Mouse (Mus musculus) lung, postnatal 0 days (tissue): Measurements from ENCODE around the gene Ptprg. TPM values are rescaled to one million over a fixed set of nuclear protein-coding genes. Genes with fewer than 3 reads are reported as not detected.

ENCODE experiments used
- ATAC-seq: fragments of 200-750 bp; cut with Nextera tagmentation; 2 replicates; pipeline ENCODE4 v1.8.0; 2017; ENCODE audit warnings: moderate library complexity
- DNase-seq: peaks from one replicate; pipeline ENCODE4 v3.0.0-alpha.2; 2016; ENCODE audit warnings: low spot score
- H3K27ac ChIP-seq: fragments of 300-500 bp; sonication (generic); 2 replicates; pipeline ENCODE4 v1.5.1; 2014; ENCODE audit warnings: antibody characterized with exemption, mild to moderate bottlenecking, low read length, mixed read lengths
- H3K27me3 ChIP-seq: fragments of 300-500 bp; sonication (generic); replicated peaks from 2 replicates; pipeline ENCODE4 v1.6.1; 2014; ENCODE audit warnings: low read length, mixed read lengths; ENCODE audit not compliant: insufficient read depth
- H3K36me3 ChIP-seq: fragments of 300-500 bp; sonication (generic); 2 replicates; pipeline ENCODE4 v1.6.1; 2014; ENCODE audit warnings: low read length, mixed read lengths; ENCODE audit not compliant: insufficient read depth
- H3K4me1 ChIP-seq: fragments of 300-500 bp; sonication (generic); 2 replicates; pipeline ENCODE4 v1.6.1; 2014; ENCODE audit warnings: antibody characterized with exemption, low read depth, low read length, mixed read lengths; ENCODE audit not compliant: insufficient read depth
- H3K4me2 ChIP-seq: fragments of 300-500 bp; sonication (generic); replicated peaks from 2 replicates; pipeline ENCODE4 v1.6.1; 2014; ENCODE audit warnings: low read depth, mild to moderate bottlenecking, low read length, moderate library complexity, mixed read lengths
- H3K4me3 ChIP-seq: fragments of 300-500 bp; sonication (generic); 2 replicates; pipeline ENCODE4 v1.5.1; 2014; ENCODE audit warnings: low read depth, low read length
- H3K9ac ChIP-seq: fragments of 300-500 bp; sonication (generic); replicated peaks from 2 replicates; pipeline ENCODE4 v1.6.1; 2014; ENCODE audit warnings: low read depth, mild to moderate bottlenecking
- H3K9me3 ChIP-seq: fragments of 300-500 bp; sonication (generic); 2 replicates; pipeline ENCODE4 v1.6.1; 2016; ENCODE audit warnings: low read length, mixed read lengths
- CTCF ChIP-seq: IDR thresholded peaks from 2 replicates; pipeline ENCODE4 v1.5.1; 2016; ENCODE audit warnings: antibody characterized with exemption, mild to moderate bottlenecking
- EP300 ChIP-seq: IDR thresholded peaks from 2 replicates; pipeline ENCODE4 v1.6.1; 2016; ENCODE audit warnings: antibody characterized with exemption, mild to moderate bottlenecking, control low read depth
- WGBS: fragments of 180-500 bp; shearing (Covaris S2); extraction: QIAGEN DNeasy Blood & Tissue Kit; methylation state at CpG from one replicate; pipeline ENCODE4 v1.1.7; 2014; 5-methylcytosine and 5-hydroxymethylcytosine counted together
- polyA plus RNA-seq: library from polyadenylated mRNA; unstranded; fragments of >200 nt; fragmentation: Nextera tagmentation; extraction: Ambion mirVana; gene quantifications from 2 replicates; pipeline ENCODE4 v1.2.1, GENCODE M21; 2015

Gene Ptprg
- polyA plus RNA-seq, 1 experiment from 2014 or later = 19.4 TPM

DNA sequence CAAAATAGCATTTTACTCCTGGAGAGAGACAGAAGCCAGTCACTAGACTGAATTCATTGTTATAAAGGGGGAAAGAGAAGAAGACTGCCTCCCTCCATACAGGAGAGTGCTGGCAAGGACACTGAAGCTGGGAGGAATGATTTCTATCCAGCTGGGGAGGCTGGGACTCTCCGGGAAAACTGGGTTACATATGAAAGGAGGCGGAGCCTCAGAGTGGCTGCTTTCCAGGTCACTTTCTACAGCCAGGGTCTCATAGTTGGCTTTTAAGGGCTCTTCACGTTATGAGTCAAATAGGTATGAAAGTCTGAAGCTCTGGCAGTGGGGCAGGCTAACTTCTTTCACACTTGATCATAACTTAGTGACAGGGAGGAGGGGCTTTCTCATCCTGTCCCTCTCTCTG lies 129.1 kb downstream of the Ptprg start:
- H3K27ac ChIP-seq = no peak overlapping the region
- DNase-seq = peak; percentile 83
- peak; percentile 82 for ATAC-seq

GRCm38 (mm10) chr14:11683386-11684081 lies 130.2 kb downstream of the Ptprg start:
- Histone ChIP-seq H3K4me3 (no peak overlapping the region), H3K36me3 (no peaks in the 10 kb centered on the region), H3K4me1 (no peaks in the 10 kb centered on the region; the same call in 1 of the 2 replicates), H3K27ac (no peak overlapping the region), H3K27me3 (no peaks in the 10 kb centered on the region), H3K9ac (no peak overlapping the region), H3K4me2 (no peak overlapping the region), H3K9me3 (no peaks in the 10 kb centered on the region)
- WGBS = 51% methylated on average over 10 of the region's 10 CpGs
- DNase-seq (peak; percentile 20), ATAC-seq (peak; percentile 53; the same call in 1 of the 2 replicates)
- TF ChIP-seq CTCF (no peak), EP300 (no peak)

More for the DNA sequence above, 129.1 kb downstream of the Ptprg start:
- Histone ChIP-seq H3K36me3 (no peaks in the 10 kb centered on the region), H3K27me3 (no peaks in the 10 kb centered on the region), H3K9ac (no peak overlapping the region), H3K9me3 (no peaks in the 10 kb centered on the region), H3K4me1 (no peaks in the 10 kb centered on the region; the same call in 1 of the 2 replicates), H3K4me2 (0 out of 2 replicates have a peak overlapping the region, but pooled peaks have one; percentile 2), H3K4me3 (no peak overlapping the region)
- no peak for TF ChIP-seq EP300
- TF ChIP-seq CTCF = 0 out of 2 replicates have a peak, but pooled peaks have one; percentile 6
- 10% methylated on average over 3 of the region's 3 CpGs for WGBS

GRCm38 (mm10) chr14:11684104-11684503 lies 130.8 kb downstream of the Ptprg start:
- DNase-seq (no peak), ATAC-seq (no peak)
- Histone ChIP-seq H3K9ac (no peak overlapping the region), H3K27me3 (no peaks in the 10 kb centered on the region), H3K4me2 (no peak overlapping the region), H3K4me1 (no peaks in the 10 kb centered on the region; the same call in 1 of the 2 replicates), H3K9me3 (no peaks in the 10 kb centered on the region), H3K27ac (no peak overlapping the region), H3K36me3 (no peaks in the 10 kb centered on the region), H3K4me3 (no peak overlapping the region)
- TF ChIP-seq CTCF (no peak), EP300 (no peak)
- WGBS = 68% methylated on average over 2 of the region's 2 CpGs

DNA sequence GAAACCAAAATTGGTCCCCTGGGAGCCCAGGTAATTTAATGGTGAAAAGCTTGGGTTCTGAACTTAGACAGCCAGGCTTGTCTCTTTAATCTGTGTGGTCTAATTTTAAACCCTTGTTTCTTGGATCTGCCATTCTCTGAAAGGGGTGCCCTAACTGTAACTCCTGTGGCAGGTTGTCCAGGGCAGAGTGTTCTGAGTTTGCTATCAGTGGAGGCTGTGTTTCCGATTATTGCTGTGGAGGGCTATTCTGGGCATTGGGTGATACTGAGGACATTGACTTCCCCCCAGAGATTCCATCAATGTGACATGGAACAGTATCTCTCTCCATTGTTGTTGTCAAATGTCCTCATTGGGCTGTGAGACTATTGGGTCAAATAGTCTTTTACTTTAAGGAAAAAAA lies 134.2 kb downstream of the Ptprg start:
- no peak overlapping the region for H3K27ac ChIP-seq
- H3K27me3 ChIP-seq = no peaks in the 10 kb centered on the region
- DNase-seq (no peak), ATAC-seq (no peak)
- WGBS = 71% methylated on average over 1 of the region's 1 CpGs
- no peak overlapping the region for H3K9ac ChIP-seq
- no peaks in the 10 kb centered on the region for H3K4me1 ChIP-seq
- H3K36me3 ChIP-seq = no peaks in the 10 kb centered on the region
- TF ChIP-seq EP300 (no peak), CTCF (no peak)
- H3K4me2 ChIP-seq = no peak overlapping the region
- no peak overlapping the region for H3K4me3 ChIP-seq
- H3K9me3 ChIP-seq = no peaks in the 10 kb centered on the region

- Histone ChIP-seq H3K4me3 (no peak overlapping the region), H3K4me2 (no peak overlapping the region), H3K9ac (no peak overlapping the region), H3K27ac (no peak overlapping the region), H3K9me3 (no peaks in the 10 kb centered on the region), H3K4me1 (no peaks in the 10 kb centered on the region), H3K27me3 (no peaks in the 10 kb centered on the region), H3K36me3 (no peaks in the 10 kb centered on the region)
- TF ChIP-seq EP300 = no peak
- no peak for TF ChIP-seq CTCF
- 70% methylated on average over 6 of the region's 6 CpGs for WGBS
- ATAC-seq = no peak
- DNase-seq = no peak
Measured at GRCm38 (mm10) chr14:11688142-11688541, 134.8 kb downstream of the Ptprg start.

GRCm38 (mm10) chr14:11690066-11690465 lies 136.7 kb downstream of the Ptprg start:
- no peaks in the 10 kb centered on the region for H3K36me3 ChIP-seq
- no peaks in the 10 kb centered on the region for H3K9me3 ChIP-seq
- H3K4me3 ChIP-seq = no peak overlapping the region
- H3K4me1 ChIP-seq = no peaks in the 10 kb centered on the region
- no peak overlapping the region for H3K27ac ChIP-seq
- H3K9ac ChIP-seq = no peak overlapping the region
- no peaks in the 10 kb centered on the region for H3K27me3 ChIP-seq
- H3K4me2 ChIP-seq = no peak overlapping the region
- TF ChIP-seq EP300 (no peak), CTCF (no peak)
- 100% methylated on average over 1 of the region's 1 CpGs for WGBS
- no peak for DNase-seq
- ATAC-seq = no peak
